Mouse (Mus musculus) limb, embryonic 10.5 days (tissue): ENCODE data around the gene Edaradd. TPM values are rescaled to one million over a fixed set of nuclear protein-coding genes. Genes with fewer than 3 reads are reported as not detected.

Experiments
- DNase-seq: peaks from one replicate; pipeline ENCODE4 v3.0.0-alpha.2; 2017; ENCODE audit warnings: low spot score
- H3K27ac ChIP-seq: fragments of 300-500 bp; sonication (generic); 2 replicates; pipeline ENCODE4 v1.5.1; 2016; ENCODE audit warnings: mild to moderate bottlenecking
- H3K27me3 ChIP-seq: fragments of 300-500 bp; sonication (generic); 2 replicates; pipeline ENCODE4 v1.6.1; 2016; ENCODE audit warnings: low read depth, mild to moderate bottlenecking; ENCODE audit not compliant: poor library complexity, severe bottlenecking
- H3K36me3 ChIP-seq: fragments of 300-500 bp; sonication (generic); 2 replicates; pipeline ENCODE4 v1.6.1; 2016; ENCODE audit warnings: mild to moderate bottlenecking, moderate library complexity
- H3K4me1 ChIP-seq: fragments of 300-500 bp; sonication (generic); 2 replicates; pipeline ENCODE4 v1.6.1; 2016
- H3K4me3 ChIP-seq: fragments of 300-500 bp; sonication (generic); 2 replicates; pipeline ENCODE4 v1.5.1; 2016; ENCODE audit warnings: mild to moderate bottlenecking, moderate library complexity
- H3K9me3 ChIP-seq: fragments of 300-500 bp; sonication (generic); replicated peaks from 2 replicates; pipeline ENCODE4 v1.6.1; 2016; ENCODE audit warnings: mild to moderate bottlenecking
- WGBS: fragments of 180-500 bp; shearing (Covaris S2); methylation state at CpG from one replicate; pipeline ENCODE4 v1.1.7; 2016; 5-methylcytosine and 5-hydroxymethylcytosine counted together
- polyA plus RNA-seq: library from polyadenylated mRNA; unstranded; fragments of >200 nt; fragmentation: Nextera tagmentation; extraction: Ambion mirVana; gene quantifications from 2 replicates; pipeline ENCODE4 v1.2.1, GENCODE M21; 2016

The Edaradd gene
- polyA plus RNA-seq, 1 experiment from 2014 or later, result 1.7 TPM

DNA sequence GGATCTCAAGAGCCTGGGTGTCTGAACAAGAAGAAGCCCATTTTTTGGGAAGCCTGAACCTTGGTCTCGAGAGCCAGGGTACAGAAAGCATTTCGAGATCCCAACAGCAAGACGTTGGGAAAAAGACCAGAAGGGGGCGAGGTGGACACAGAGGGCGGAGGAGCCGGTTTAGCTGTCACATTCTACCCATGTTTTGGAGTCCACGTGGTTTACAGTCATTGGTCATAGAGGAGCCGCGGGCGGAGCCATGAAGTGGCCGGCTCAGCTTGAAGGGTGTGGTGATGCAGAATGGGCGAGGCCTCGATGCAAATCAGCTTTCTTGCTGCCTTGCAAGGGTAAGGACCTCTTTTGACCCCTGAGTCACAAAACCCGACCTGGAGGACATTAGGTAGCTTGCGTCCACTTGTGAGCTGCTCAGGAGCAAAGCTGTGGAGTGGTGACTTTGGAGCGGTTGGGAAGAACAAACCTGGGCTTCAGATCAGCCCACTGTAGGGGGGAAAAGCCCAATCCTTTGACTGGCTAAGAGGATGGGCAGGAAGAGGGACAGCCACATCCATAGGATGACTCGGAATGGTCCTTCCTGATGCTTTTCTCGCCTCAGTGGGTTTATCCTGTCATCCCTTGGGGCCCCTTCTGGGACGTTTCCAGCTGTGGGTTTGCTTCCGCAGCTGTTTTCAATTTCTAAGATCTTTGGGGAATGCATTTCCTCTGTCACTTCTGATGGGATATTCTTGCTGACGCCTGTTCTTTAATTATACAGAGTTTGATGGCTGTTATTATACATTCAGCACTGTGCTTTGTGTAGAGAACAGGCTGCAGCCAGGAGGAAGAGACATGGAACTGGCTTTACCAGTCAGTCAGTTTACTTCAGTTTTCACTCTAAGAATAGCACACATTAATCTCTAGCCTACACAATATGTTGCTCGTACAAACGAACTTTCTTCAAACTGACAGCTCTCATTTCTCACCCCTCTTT lies 22.1 kb upstream of the Edaradd start:
- no peak overlapping the region for H3K27ac ChIP-seq
- no peaks in the 10 kb centered on the region for H3K36me3 ChIP-seq
- H3K4me1 ChIP-seq, result peaks cover 15% of the 10 kb centered on the region
- peak; percentile 75 for DNase-seq
- no peaks in the 10 kb centered on the region for H3K9me3 ChIP-seq
- peak overlapping the region; percentile 10; the same call in 1 of the 2 replicates for H3K4me3 ChIP-seq
- 10% methylated on average over 23 of the region's 23 CpGs for WGBS
- no peaks in the 10 kb centered on the region for H3K27me3 ChIP-seq

GRCm38 (mm10) chr13:12540119-12540518 lies 19.9 kb upstream of the Edaradd start:
- WGBS, result 71% methylated on average over 13 of the region's 13 CpGs
- Histone ChIP-seq H3K36me3 (no peaks in the 10 kb centered on the region), H3K4me3 (no peak overlapping the region), H3K27me3 (no peaks in the 10 kb centered on the region), H3K27ac (no peak overlapping the region), H3K9me3 (no peaks in the 10 kb centered on the region), H3K4me1 (peaks cover 15% of the 10 kb centered on the region)
- DNase-seq, result no peak

DNA sequence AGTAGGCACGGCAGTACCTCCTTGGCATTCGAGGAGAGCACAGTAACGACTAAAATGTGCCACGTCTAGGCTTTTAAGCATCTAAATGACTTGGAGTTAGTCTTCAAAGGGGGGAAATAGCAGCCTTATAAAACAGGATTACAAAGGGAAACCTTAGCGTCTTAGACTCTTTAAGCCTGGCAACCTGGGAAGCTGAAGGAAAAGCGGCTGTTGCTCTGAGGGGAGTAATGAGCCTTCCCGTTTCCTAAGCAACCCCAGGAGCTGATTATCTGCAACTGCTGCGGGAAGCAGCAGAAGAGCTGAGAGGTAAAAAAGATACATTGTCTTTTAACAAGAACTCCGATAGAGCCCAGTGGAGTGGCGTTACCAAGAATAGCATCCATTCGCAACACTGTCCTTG lies 19.5 kb upstream of the Edaradd start:
- Histone ChIP-seq H3K27ac (no peak overlapping the region), H3K4me3 (no peak overlapping the region), H3K27me3 (no peaks in the 10 kb centered on the region), H3K4me1 (peaks cover 15% of the 10 kb centered on the region), H3K36me3 (no peaks in the 10 kb centered on the region), H3K9me3 (no peaks in the 10 kb centered on the region)
- WGBS, result 41% methylated on average over 11 of the region's 11 CpGs
- no peak for DNase-seq

DNA sequence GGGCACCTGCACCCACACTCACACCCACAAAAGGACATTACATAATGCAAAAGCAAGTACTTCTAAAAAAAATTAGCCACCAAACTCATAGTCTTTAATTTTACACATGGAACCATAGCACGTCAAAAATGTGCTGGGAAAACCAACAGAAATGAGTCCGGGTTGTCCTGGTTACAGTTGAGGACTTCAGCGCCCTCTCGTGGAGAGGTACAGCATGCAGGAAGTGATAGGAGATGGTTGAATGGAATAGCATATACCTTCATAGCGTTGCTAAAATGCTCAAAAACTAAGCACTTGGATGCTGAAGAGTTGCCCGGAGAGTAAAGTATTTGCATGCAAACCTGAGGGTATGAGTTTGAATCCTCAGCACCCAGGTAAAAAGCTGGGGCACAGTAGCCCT lies 17.7 kb upstream of the Edaradd start:
- Histone ChIP-seq H3K4me1 (peaks cover 15% of the 10 kb centered on the region), H3K36me3 (no peaks in the 10 kb centered on the region), H3K27ac (no peak overlapping the region), H3K27me3 (no peaks in the 10 kb centered on the region), H3K4me3 (no peak overlapping the region), H3K9me3 (no peaks in the 10 kb centered on the region)
- WGBS, result 81% methylated on average over 6 of the region's 6 CpGs
- DNase-seq, result no peak

- no peaks in the 10 kb centered on the region for H3K9me3 ChIP-seq
- H3K27ac ChIP-seq, result no peak overlapping the region
- no peaks in the 10 kb centered on the region for H3K36me3 ChIP-seq
- WGBS, result 86% methylated on average over 3 of the region's 3 CpGs
- H3K4me1 ChIP-seq, result peaks cover 4% of the 10 kb centered on the region
- DNase-seq, result no peak
- H3K4me3 ChIP-seq, result no peak overlapping the region
- no peaks in the 10 kb centered on the region for H3K27me3 ChIP-seq
These were observed 14.4 kb upstream of the Edaradd start for GRCm38 (mm10) chr13:12534628-12535027.

DNA sequence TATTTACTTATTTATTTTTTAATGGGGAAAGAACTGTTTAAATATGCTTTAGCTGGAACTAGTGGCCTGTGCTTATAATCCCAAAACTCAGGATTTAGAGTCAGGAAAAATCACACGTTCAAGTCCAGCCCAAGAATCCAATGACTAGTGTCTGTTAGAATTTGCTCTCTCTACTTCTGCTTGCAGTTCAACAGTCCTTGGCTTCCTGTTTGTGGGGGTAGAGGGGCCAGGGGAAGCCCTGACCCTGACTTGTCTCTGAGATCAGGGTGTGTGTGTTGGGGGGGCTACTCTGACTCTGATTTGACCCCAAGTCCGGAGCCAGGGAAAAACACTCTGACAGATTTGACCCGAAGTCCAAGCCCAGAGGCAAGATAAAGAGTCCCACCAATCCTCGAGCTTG lies 5.4 kb upstream of the Edaradd start:
- Histone ChIP-seq H3K36me3 (no peaks in the 10 kb centered on the region), H3K4me1 (peaks cover 13% of the 10 kb centered on the region), H3K9me3 (no peaks in the 10 kb centered on the region), H3K27me3 (peaks cover 13% of the 10 kb centered on the region; the same call in 1 of the 2 replicates), H3K4me3 (no peak overlapping the region), H3K27ac (no peak overlapping the region)
- 87% methylated on average over 4 of the region's 4 CpGs for WGBS
- no peak for DNase-seq

DNA sequence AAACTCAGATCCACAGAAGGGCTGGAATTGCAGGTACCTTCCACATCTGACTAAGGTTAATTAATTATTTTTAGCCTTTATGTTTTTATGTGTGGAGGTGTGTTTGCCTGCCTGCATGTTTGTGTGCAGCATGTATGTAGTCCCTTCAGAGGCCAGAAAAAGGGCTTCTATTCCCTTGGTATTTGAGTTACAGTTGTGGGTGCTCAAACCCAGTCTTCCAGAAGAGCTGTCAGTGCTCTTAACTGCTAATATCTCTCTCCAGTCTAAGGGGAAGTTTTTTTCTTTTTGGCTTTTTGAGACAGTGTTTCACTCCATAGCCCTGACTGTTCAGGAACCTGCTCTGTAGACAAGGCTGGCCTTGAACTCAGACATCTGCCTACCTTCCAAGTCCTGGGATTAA lies 2.1 kb upstream of the Edaradd start:
- H3K27me3 ChIP-seq, result peaks cover 33% of the 10 kb centered on the region

GRCm38 (mm10) chr13:12519371-12519770 lies 867 bp downstream of the Edaradd start:
- peak overlapping the region; percentile 64 for H3K4me3 ChIP-seq
- peak; percentile 56 for DNase-seq
- H3K4me1 ChIP-seq, result peaks cover 7% of the 10 kb centered on the region; the same call in 1 of the 2 replicates
- H3K27ac ChIP-seq, result 0 out of 2 replicates have a peak overlapping the region, but pooled peaks have one; percentile 53
- WGBS, result 6% methylated on average over 18 of the region's 18 CpGs
- no peaks in the 10 kb centered on the region for H3K36me3 ChIP-seq
- H3K27me3 ChIP-seq, result peaks cover 33% of the 10 kb centered on the region
- H3K9me3 ChIP-seq, result no peaks in the 10 kb centered on the region

More for the DNA sequence above, 2.1 kb upstream of the Edaradd start:
- Histone ChIP-seq H3K36me3 (no peaks in the 10 kb centered on the region), H3K4me3 (no peak overlapping the region), H3K27ac (no peak overlapping the region), H3K9me3 (no peaks in the 10 kb centered on the region), H3K4me1 (peaks cover 7% of the 10 kb centered on the region; the same call in 1 of the 2 replicates)
- no peak for DNase-seq

- peaks cover 6% of the 10 kb centered on the region; the same call in 1 of the 2 replicates for H3K4me1 ChIP-seq
- 77% methylated on average over 9 of the region's 9 CpGs for WGBS
- no peak overlapping the region for H3K27ac ChIP-seq
- H3K4me3 ChIP-seq, result no peak overlapping the region
- DNase-seq, result no peak
- no peaks in the 10 kb centered on the region for H3K27me3 ChIP-seq
- H3K9me3 ChIP-seq, result no peaks in the 10 kb centered on the region
- H3K36me3 ChIP-seq, result no peaks in the 10 kb centered on the region
These were observed 8.9 kb downstream of the Edaradd start for GRCm38 (mm10) chr13:12511189-12511965.

- H3K36me3 ChIP-seq, result no peaks in the 10 kb centered on the region
- H3K4me1 ChIP-seq, result peaks cover 6% of the 10 kb centered on the region; the same call in 1 of the 2 replicates
- no peaks in the 10 kb centered on the region for H3K27me3 ChIP-seq
- H3K9me3 ChIP-seq, result no peaks in the 10 kb centered on the region
- no peak for DNase-seq
- H3K4me3 ChIP-seq, result no peak overlapping the region
- H3K27ac ChIP-seq, result no peak overlapping the region
- WGBS, result 90% methylated on average over 6 of the region's 6 CpGs
These were observed 10.2 kb downstream of the Edaradd start for GRCm38 (mm10) chr13:12510032-12510431.

DNA sequence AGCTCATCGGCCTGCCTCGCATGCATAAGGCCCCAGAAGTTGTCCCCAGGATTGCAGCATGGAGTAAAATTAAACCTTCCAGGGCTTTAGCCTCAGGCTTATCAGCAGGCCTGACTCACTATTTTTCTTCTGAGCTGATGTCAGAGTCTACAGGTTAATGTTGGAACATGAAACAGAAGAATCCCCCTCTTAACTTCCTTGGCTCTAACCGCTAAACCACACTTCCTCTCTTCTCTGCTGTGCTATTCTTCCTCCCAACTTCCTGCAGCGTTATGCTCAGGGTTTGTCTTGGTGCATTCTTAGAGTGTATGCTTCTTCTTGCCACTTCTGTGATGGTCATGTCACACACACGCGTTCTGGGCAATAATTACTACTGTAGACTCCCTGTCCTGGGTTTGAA lies 12.8 kb downstream of the Edaradd start:
- 93% methylated on average over 6 of the region's 6 CpGs for WGBS
- peaks cover 11% of the 10 kb centered on the region for H3K4me1 ChIP-seq

GRCm38 (mm10) chr13:12505359-12505758 lies 14.9 kb downstream of the Edaradd start:
- H3K27me3 ChIP-seq, result no peaks in the 10 kb centered on the region
- no peak for DNase-seq
- H3K4me3 ChIP-seq, result no peak overlapping the region
- no peak overlapping the region for H3K27ac ChIP-seq
- peaks cover 5% of the 10 kb centered on the region; the same call in 1 of the 2 replicates for H3K4me1 ChIP-seq
- WGBS, result 74% methylated on average over 3 of the region's 3 CpGs
- no peaks in the 10 kb centered on the region for H3K36me3 ChIP-seq
- H3K9me3 ChIP-seq, result no peaks in the 10 kb centered on the region

More for the DNA sequence above, 12.8 kb downstream of the Edaradd start:
- Histone ChIP-seq H3K4me3 (no peak overlapping the region), H3K27me3 (no peaks in the 10 kb centered on the region), H3K9me3 (no peaks in the 10 kb centered on the region), H3K36me3 (no peaks in the 10 kb centered on the region), H3K27ac (no peak overlapping the region)
- DNase-seq, result no peak
